Mouse (Mus musculus): ENCODE results near the gene Purb.

GRCm38 (mm10) chr11:6476876-6477275 lies 1.2 kb upstream of the Purb start:
- TF ChIP-seq MAFK (IDR thresholded peaks at IDR 0.05; ENCODE audit: insufficient read depth, low read depth, low read length): no peak
- TF ChIP-seq CHD2 (IDR thresholded peaks at IDR 0.05; ENCODE audit: low read depth, low read length): no peak
- TF ChIP-seq HCFC1 (IDR thresholded peaks at IDR 0.05; ENCODE audit: borderline replicate concordance, insufficient read depth, low read length): no peak
- TF ChIP-seq ZNF384 (IDR thresholded peaks at IDR 0.05; ENCODE audit: low read depth, low read length): no peak
- TF ChIP-seq ZC3H11A (IDR thresholded peaks at IDR 0.05; ENCODE audit: borderline replicate concordance, low read depth, low read length): no peak
